Mouse (Mus musculus) neural tube, embryonic 13.5 days (tissue): ENCODE measurements around the gene Vps54. TPM values are rescaled to one million over a fixed set of nuclear protein-coding genes. Genes with fewer than 3 reads are reported as not detected.
"Not testable (repeated sequence)": the region's sequence is repeated elsewhere in the genome, so short reads cannot be mapped to it uniquely, and the experiment has no call there.

Experiments used
- ATAC-seq: fragments of 200-750 bp; cut with Nextera tagmentation; 2 replicates; pipeline ENCODE4 v1.8.0; 2017; ENCODE audit warnings: low read depth, mild to moderate bottlenecking, moderate TSS enrichment, moderate library complexity
- H3K27ac ChIP-seq: fragments of 300-500 bp; sonication (generic); replicated peaks from 2 replicates; pipeline ENCODE4 v1.5.1; 2015; ENCODE audit warnings: moderate library complexity, mild to moderate bottlenecking, inconsistent platforms
- H3K27me3 ChIP-seq: fragments of 300-500 bp; sonication (generic); 2 replicates; pipeline ENCODE4 v1.6.1; 2015; ENCODE audit warnings: mild to moderate bottlenecking, inconsistent platforms
- H3K36me3 ChIP-seq: fragments of 300-500 bp; sonication (generic); 2 replicates; pipeline ENCODE4 v1.6.1; 2015; ENCODE audit warnings: mild to moderate bottlenecking, inconsistent platforms
- H3K4me1 ChIP-seq: fragments of 300-500 bp; sonication (generic); replicated peaks from 2 replicates; pipeline ENCODE4 v1.6.1; 2015; ENCODE audit warnings: inconsistent platforms
- H3K4me2 ChIP-seq: fragments of 300-500 bp; sonication (generic); 2 replicates; pipeline ENCODE4 v1.6.1; 2015; ENCODE audit warnings: inconsistent platforms, mild to moderate bottlenecking, moderate library complexity
- H3K4me3 ChIP-seq: fragments of 300-500 bp; sonication (generic); 2 replicates; pipeline ENCODE4 v1.5.1; 2015; ENCODE audit warnings: mild to moderate bottlenecking, inconsistent platforms
- H3K9ac ChIP-seq: fragments of 300-500 bp; sonication (generic); 2 replicates; pipeline ENCODE4 v1.6.1; 2015; ENCODE audit warnings: moderate library complexity, mild to moderate bottlenecking, inconsistent platforms
- H3K9me3 ChIP-seq: fragments of 300-500 bp; sonication (generic); 2 replicates; pipeline ENCODE4 v1.6.1; 2016; ENCODE audit warnings: inconsistent platforms
- WGBS: fragments of 180-500 bp; shearing (Covaris S2); methylation state at CpG from one replicate; pipeline ENCODE4 v1.1.7; 2015; 5-methylcytosine and 5-hydroxymethylcytosine counted together
- polyA plus RNA-seq: library from polyadenylated mRNA; unstranded; fragments of >200 nt; fragmentation: Nextera tagmentation; extraction: Ambion mirVana; gene quantifications from 2 replicates; pipeline ENCODE4 v1.2.1, GENCODE M21; 2015

The Vps54 gene
- polyA plus RNA-seq, 1 experiment from 2014 or later: 11.0 TPM

- H3K4me1 ChIP-seq: peaks cover 9% of the 10 kb centered on the region; the same call in 1 of the 2 replicates
- H3K36me3 ChIP-seq: no peaks in the 10 kb centered on the region
- no peak overlapping the region for H3K9ac ChIP-seq
- H3K4me3 ChIP-seq: no peak overlapping the region
- ATAC-seq: no peak
- no peaks in the 10 kb centered on the region for H3K9me3 ChIP-seq
- 91% methylated on average over 1 of the region's 1 CpGs for WGBS
- no peak overlapping the region for H3K4me2 ChIP-seq
- no peak overlapping the region for H3K27ac ChIP-seq
- H3K27me3 ChIP-seq: no peaks in the 10 kb centered on the region
Measured at GRCm38 (mm10) chr11:21250366-21250765, 11.3 kb downstream of the Vps54 start.

DNA sequence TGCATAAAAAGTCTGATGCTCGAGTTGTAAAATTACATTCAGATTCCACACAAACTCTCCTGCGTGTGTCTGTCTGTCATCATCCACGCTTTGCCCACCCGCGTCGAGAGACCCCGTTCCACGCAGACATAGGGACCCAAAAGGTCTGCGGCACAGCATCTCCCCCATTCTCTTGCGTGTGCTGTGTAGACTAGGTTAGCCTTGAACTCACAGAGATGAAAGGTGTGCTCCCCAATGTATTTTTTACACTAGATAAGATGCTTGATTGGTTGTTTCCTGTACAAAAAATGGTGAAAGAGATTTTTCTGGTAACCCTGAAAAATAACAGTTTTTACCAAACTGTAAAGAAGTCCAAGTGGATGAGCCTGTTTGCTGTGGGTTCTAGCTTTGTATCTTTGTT, 19.5 kb downstream of the Vps54 start:
- H3K36me3 ChIP-seq: peaks cover 15% of the 10 kb centered on the region
- H3K4me3 ChIP-seq, H3K9me3 ChIP-seq, H3K27me3 ChIP-seq, H3K27ac ChIP-seq, H3K4me2 ChIP-seq, H3K9ac ChIP-seq, ATAC-seq, H3K4me1 ChIP-seq: not testable (repeated sequence)
- WGBS: 97% methylated on average over 10 of the region's 10 CpGs

GRCm38 (mm10) chr11:21265423-21265822, 26.3 kb downstream of the Vps54 start:
- Histone ChIP-seq H3K9ac (no peak overlapping the region), H3K27ac (no peak overlapping the region), H3K4me3 (no peak overlapping the region), H3K4me1 (no peaks in the 10 kb centered on the region), H3K9me3 (0 out of 2 replicates have a peak, but pooled peaks cover 8% of the 10 kb centered on the region), H3K27me3 (no peaks in the 10 kb centered on the region), H3K4me2 (no peak overlapping the region), H3K36me3 (peaks cover 34% of the 10 kb centered on the region)
- 96% methylated on average over 3 of the region's 3 CpGs for WGBS
- ATAC-seq: no peak

- no peak for ATAC-seq
- Histone ChIP-seq H3K9me3 (no peaks in the 10 kb centered on the region), H3K9ac (no peak overlapping the region), H3K4me3 (no peak overlapping the region), H3K27ac (no peak overlapping the region), H3K27me3 (no peaks in the 10 kb centered on the region), H3K4me1 (no peaks in the 10 kb centered on the region), H3K36me3 (peaks cover 12% of the 10 kb centered on the region), H3K4me2 (no peak overlapping the region)
- 96% methylated on average over 2 of the region's 2 CpGs for WGBS
Measured at GRCm38 (mm10) chr11:21276151-21276550, 37.1 kb downstream of the Vps54 start.

- Histone ChIP-seq H3K4me2 (no peak overlapping the region), H3K9ac (no peak overlapping the region), H3K4me1 (no peaks in the 10 kb centered on the region), H3K9me3 (no peaks in the 10 kb centered on the region), H3K4me3 (no peak overlapping the region), H3K27ac (no peak overlapping the region), H3K36me3 (no peaks in the 10 kb centered on the region; the same call in 1 of the 2 replicates), H3K27me3 (no peaks in the 10 kb centered on the region)
- 84% methylated on average over 3 of the region's 3 CpGs for WGBS
- no peak for ATAC-seq
Measured at GRCm38 (mm10) chr11:21286391-21286790, 47.3 kb downstream of the Vps54 start.

DNA sequence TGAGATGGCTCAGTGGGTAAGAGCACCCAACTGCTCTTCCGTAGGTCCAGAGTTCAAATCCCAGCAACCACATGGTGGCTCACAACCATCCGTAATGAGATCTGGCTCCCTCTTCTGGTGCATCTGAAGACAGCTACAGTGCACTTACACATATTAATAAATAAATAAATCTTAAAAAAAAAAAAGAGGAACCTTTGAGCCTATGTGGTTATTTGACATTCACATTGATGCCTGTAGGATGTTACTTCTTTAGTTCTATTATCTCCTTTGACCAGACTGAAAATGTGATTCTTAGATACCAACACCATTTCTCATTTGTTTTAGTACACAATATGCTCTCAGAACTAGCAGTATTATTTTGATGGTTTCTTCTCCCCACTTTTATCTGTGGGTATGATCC, 49.1 kb downstream of the Vps54 start:
- H3K4me2 ChIP-seq, H3K9ac ChIP-seq, H3K27ac ChIP-seq, H3K36me3 ChIP-seq, ATAC-seq, H3K4me3 ChIP-seq, H3K9me3 ChIP-seq, H3K27me3 ChIP-seq, H3K4me1 ChIP-seq: not testable (repeated sequence)
- 97% methylated on average over 2 of the region's 2 CpGs for WGBS

DNA sequence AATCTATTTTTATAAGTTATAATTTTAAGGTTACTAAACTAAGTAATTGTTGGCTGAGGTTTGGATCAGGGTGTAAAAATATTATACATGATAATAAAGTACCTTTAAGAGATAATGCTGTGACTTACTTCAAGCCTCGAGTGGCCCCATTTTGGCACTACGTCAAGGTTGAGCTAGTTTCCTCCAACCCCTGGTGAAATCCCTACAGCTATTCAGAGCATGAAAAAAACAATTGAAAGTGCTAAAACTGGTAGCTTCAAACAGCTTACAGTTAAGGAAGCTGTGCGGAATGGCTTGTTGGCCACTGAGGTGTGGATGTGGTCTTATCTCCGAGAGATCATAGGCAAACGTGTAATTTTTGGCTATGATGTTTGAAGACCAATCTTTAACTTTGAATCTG, 56.4 kb downstream of the Vps54 start:
- Histone ChIP-seq H3K36me3 (peaks cover 13% of the 10 kb centered on the region), H3K4me3 (no peak overlapping the region), H3K9me3 (no peaks in the 10 kb centered on the region), H3K9ac (no peak overlapping the region), H3K27ac (no peak overlapping the region), H3K4me1 (no peaks in the 10 kb centered on the region), H3K4me2 (no peak overlapping the region), H3K27me3 (no peaks in the 10 kb centered on the region)
- WGBS: 89% methylated on average over 5 of the region's 5 CpGs
- no peak for ATAC-seq

GRCm38 (mm10) chr11:21303619-21304018, 64.5 kb downstream of the Vps54 start:
- Histone ChIP-seq H3K27ac (no peak overlapping the region), H3K9ac (no peak overlapping the region), H3K4me2 (no peak overlapping the region), H3K9me3 (no peaks in the 10 kb centered on the region), H3K36me3 (peaks cover 44% of the 10 kb centered on the region), H3K4me3 (no peak overlapping the region), H3K27me3 (no peaks in the 10 kb centered on the region), H3K4me1 (no peaks in the 10 kb centered on the region)
- 83% methylated on average over 3 of the region's 3 CpGs for WGBS
- no peak for ATAC-seq

- no peak overlapping the region for H3K27ac ChIP-seq
- 91% methylated on average over 5 of the region's 5 CpGs for WGBS
- H3K36me3 ChIP-seq: peaks cover 29% of the 10 kb centered on the region
- H3K4me3 ChIP-seq: no peak overlapping the region
- no peaks in the 10 kb centered on the region for H3K4me1 ChIP-seq
- H3K9ac ChIP-seq: no peak overlapping the region
- H3K9me3 ChIP-seq: no peaks in the 10 kb centered on the region
- H3K4me2 ChIP-seq: no peak overlapping the region
- H3K27me3 ChIP-seq: no peaks in the 10 kb centered on the region
- no peak for ATAC-seq
Measured at GRCm38 (mm10) chr11:21307078-21307668, 68.1 kb downstream of the Vps54 start.

DNA sequence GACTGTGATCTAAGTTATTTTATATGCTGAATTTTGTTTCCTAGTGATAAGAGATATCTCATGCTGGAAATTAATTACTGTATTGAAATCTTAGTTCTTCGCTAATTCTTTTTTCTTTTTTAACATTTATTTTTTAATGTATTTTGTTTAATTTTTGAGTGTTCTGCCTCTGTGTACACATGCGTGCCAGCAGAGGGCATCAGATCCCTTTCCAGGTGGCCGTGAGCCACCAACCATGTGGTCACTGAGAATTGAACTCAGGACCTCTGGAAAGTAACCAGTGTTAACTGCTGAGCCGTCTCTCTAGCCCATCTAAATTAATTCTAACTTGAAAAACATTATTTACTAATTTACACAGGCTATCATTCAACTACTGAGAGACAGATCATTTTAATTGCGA, 69.0 kb downstream of the Vps54 start:
- 88% methylated on average over 5 of the region's 5 CpGs for WGBS
- Histone ChIP-seq H3K9ac (no peak overlapping the region), H3K4me2 (no peak overlapping the region), H3K27ac (no peak overlapping the region), H3K36me3 (peaks cover 29% of the 10 kb centered on the region), H3K4me1 (no peaks in the 10 kb centered on the region), H3K9me3 (no peaks in the 10 kb centered on the region), H3K4me3 (no peak overlapping the region), H3K27me3 (no peaks in the 10 kb centered on the region)
- no peak for ATAC-seq

GRCm38 (mm10) chr11:21309516-21309915, 70.4 kb downstream of the Vps54 start:
- 56% methylated on average over 6 of the region's 6 CpGs for WGBS
- H3K36me3 ChIP-seq: peaks cover 33% of the 10 kb centered on the region
- H3K27ac ChIP-seq: no peak overlapping the region
- no peaks in the 10 kb centered on the region for H3K9me3 ChIP-seq
- no peak overlapping the region for H3K4me3 ChIP-seq
- H3K4me1 ChIP-seq: no peaks in the 10 kb centered on the region
- no peak overlapping the region for H3K9ac ChIP-seq
- no peaks in the 10 kb centered on the region for H3K27me3 ChIP-seq
- no peak overlapping the region for H3K4me2 ChIP-seq
- ATAC-seq: no peak

DNA sequence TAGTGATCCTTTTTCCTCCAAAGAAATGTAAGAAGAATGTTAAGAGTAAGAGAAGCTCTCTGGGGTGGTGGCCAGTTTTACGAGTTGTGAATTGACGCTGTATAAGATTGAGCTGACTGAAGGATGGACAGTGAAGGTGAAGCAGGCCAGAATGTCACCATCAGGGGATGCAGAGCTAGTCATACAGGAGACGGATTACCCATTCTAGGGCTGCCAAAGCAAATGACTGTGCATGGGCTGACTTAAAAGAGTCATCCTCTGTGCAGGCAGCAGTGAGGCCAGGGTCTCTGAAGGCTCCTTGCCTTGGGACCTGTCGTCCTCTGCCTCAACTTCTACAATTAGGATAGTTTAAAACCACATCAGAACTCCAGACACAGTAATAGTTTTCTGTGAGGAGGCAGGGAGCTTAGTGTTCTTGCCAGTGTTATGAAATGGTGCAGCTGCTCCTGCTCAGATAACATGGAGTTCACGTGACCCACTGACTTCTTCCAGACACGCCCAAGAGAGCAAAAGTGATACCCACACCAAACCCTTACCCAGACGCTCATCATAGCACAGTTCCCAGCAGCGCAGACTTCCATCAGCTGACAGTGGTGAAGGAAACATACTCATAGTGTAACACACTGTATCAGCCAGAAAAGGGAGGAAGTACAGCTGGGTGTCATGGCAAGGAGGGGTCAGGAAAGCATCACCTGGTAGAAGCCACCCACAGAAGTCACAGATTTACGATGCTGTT, 75.0 kb downstream of the Vps54 start:
- 90% methylated on average over 9 of the region's 9 CpGs for WGBS
- peaks cover 42% of the 10 kb centered on the region for H3K36me3 ChIP-seq

GRCm38 (mm10) chr11:21321577-21321976, 82.5 kb downstream of the Vps54 start:
- Histone ChIP-seq H3K27ac (no peak overlapping the region), H3K4me2 (no peak overlapping the region), H3K9ac (no peak overlapping the region), H3K4me1 (no peaks in the 10 kb centered on the region), H3K9me3 (no peaks in the 10 kb centered on the region), H3K27me3 (no peaks in the 10 kb centered on the region), H3K4me3 (no peak overlapping the region), H3K36me3 (peaks cover 48% of the 10 kb centered on the region)
- 91% methylated on average over 3 of the region's 3 CpGs for WGBS
- no peak for ATAC-seq

More for the DNA sequence above, 75.0 kb downstream of the Vps54 start:
- no peak for ATAC-seq
- Histone ChIP-seq H3K9ac (no peak overlapping the region), H3K4me2 (no peak overlapping the region), H3K4me3 (no peak overlapping the region), H3K4me1 (no peaks in the 10 kb centered on the region), H3K27ac (no peak overlapping the region), H3K9me3 (no peaks in the 10 kb centered on the region), H3K27me3 (no peaks in the 10 kb centered on the region)
